Mouse (Mus musculus) lung, embryonic 14.5 days (tissue): ENCODE measurements around the gene Gpr39. TPM values are rescaled to one million over a fixed set of nuclear protein-coding genes. Genes with fewer than 3 reads are reported as not detected.

Experiments
- ATAC-seq: fragments of 200-750 bp; cut with Nextera tagmentation; 2 replicates; pipeline ENCODE4 v1.8.0; 2017; ENCODE audit warnings: mild to moderate bottlenecking, moderate TSS enrichment, moderate library complexity; ENCODE audit not compliant: insufficient read depth
- DNase-seq: peaks from one replicate; pipeline ENCODE4 v3.0.0-alpha.2; 2015
- H3K27ac ChIP-seq: fragments of 300-500 bp; sonication (generic); 2 replicates; pipeline ENCODE4 v1.5.1; 2014; ENCODE audit warnings: low read depth, mild to moderate bottlenecking, moderate library complexity
- H3K27me3 ChIP-seq: fragments of 300-500 bp; sonication (generic); 2 replicates; pipeline ENCODE4 v1.6.1; 2014; ENCODE audit warnings: low read length, control low read depth; ENCODE audit not compliant: insufficient read depth
- H3K36me3 ChIP-seq: fragments of 300-500 bp; sonication (generic); 2 replicates; pipeline ENCODE4 v1.6.1; 2014; ENCODE audit warnings: control low read depth; ENCODE audit not compliant: insufficient read depth
- H3K4me1 ChIP-seq: fragments of 300-500 bp; sonication (generic); 2 replicates; pipeline ENCODE4 v1.6.1; 2014; ENCODE audit warnings: antibody characterized with exemption, control low read depth; ENCODE audit not compliant: insufficient read depth
- H3K4me2 ChIP-seq: fragments of 300-500 bp; sonication (generic); 2 replicates; pipeline ENCODE4 v1.6.1; 2014; ENCODE audit warnings: mild to moderate bottlenecking
- H3K4me3 ChIP-seq: fragments of 300-500 bp; sonication (generic); 2 replicates; pipeline ENCODE4 v1.5.1; 2014; ENCODE audit warnings: low read depth, low read length
- H3K9ac ChIP-seq: fragments of 300-500 bp; sonication (generic); 2 replicates; pipeline ENCODE4 v1.6.1; 2014
- H3K9me3 ChIP-seq: fragments of 300-500 bp; sonication (generic); 2 replicates; pipeline ENCODE4 v1.6.1; 2016; ENCODE audit warnings: low read depth, low read length, control low read depth
- CTCF ChIP-seq: IDR thresholded peaks from 2 replicates; pipeline ENCODE4 v1.5.1; 2016; ENCODE audit warnings: antibody characterized with exemption, low read depth
- WGBS: fragments of 180-500 bp; shearing (Covaris S2); extraction: QIAGEN DNeasy Blood & Tissue Kit; methylation state at CpG from one replicate; pipeline ENCODE4 v1.1.7; 2014; 5-methylcytosine and 5-hydroxymethylcytosine counted together
- polyA plus RNA-seq: library from polyadenylated mRNA; unstranded; fragments of >200 nt; fragmentation: Nextera tagmentation; extraction: Ambion mirVana; gene quantifications from 2 replicates; pipeline ENCODE4 v1.2.1, GENCODE M21; 2014

Gpr39 gene
- polyA plus RNA-seq, 1 experiment from 2014 or later, result 2.5 TPM

DNA sequence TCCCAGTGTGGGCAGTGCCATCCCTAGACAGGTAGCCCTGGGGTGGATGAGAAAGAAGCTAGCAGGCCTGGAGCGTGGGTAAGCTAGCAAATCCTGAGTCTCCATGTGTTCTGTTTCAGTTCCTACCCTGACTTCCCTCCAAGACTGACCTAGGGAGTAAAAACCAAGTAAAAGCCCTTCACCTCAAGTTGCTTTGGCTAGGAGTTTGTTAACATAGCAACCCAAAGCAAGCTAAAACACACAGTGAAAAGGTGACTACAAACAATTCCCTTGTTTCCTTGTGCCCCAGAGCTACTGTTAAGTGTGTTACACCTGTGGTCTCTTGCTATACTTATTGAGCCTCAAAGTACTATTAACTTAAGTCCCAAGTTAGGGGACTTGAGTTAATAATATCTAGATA, 1.6 kb upstream of the Gpr39 start:
- H3K27me3 ChIP-seq, result no peaks in the 10 kb centered on the region
- DNase-seq, result no peak
- H3K36me3 ChIP-seq, result no peaks in the 10 kb centered on the region
- no peaks in the 10 kb centered on the region for H3K4me1 ChIP-seq
- H3K27ac ChIP-seq, result peak overlapping the region; percentile 51
- WGBS, result 60% methylated on average over 1 of the region's 1 CpGs
- no peak for TF ChIP-seq CTCF
- no peak overlapping the region for H3K4me3 ChIP-seq
- no peak for ATAC-seq
- no peak overlapping the region for H3K4me2 ChIP-seq
- no peak overlapping the region for H3K9ac ChIP-seq
- no peaks in the 10 kb centered on the region for H3K9me3 ChIP-seq

DNA sequence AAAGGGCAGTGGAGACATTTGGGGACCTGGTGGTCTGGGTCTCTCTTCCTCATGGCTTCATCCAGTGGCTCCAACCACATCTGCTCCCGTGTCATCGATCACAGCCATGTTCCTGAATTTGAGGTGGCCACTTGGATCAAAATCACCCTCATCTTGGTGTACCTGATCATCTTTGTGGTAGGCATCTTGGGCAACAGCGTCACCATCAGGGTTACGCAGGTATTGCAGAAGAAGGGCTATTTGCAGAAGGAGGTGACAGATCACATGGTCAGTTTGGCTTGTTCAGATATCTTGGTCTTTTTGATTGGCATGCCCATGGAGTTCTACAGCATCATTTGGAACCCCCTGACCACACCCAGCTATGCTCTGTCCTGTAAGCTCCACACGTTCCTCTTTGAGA, 491 bp downstream of the Gpr39 start:
- ATAC-seq, result no peak

DNA sequence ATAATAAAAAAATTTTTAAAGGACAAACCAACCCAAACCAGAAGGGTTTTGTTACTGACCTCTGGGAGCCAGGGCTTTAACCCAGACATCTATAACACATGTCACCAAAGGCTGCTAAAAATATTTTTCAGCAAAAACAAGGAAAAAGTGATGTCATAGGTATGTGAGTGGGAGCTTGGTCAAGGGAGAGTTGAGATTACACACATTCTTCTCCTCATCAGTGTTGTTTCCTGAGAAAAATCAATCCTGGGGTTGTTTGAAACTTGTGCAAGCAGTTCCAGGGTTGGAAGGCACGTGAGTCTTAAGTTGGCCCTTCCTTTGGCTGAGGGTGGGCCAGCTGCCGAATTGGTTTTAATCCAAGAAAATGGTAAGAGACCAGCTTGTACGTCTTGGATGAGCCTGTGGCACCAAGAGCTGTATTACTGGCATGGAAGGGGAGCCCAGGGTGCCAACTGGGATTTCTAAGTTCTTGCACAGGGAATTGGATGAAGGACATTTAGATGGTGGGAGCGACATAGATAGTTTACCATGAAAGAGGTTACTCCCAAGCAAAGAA, 2.8 kb downstream of the Gpr39 start:
- 61% methylated on average over 4 of the region's 4 CpGs for WGBS
- TF ChIP-seq CTCF, result no peak

More for the DNA sequence above, 491 bp downstream of the Gpr39 start:
- DNase-seq, result no peak
- no peaks in the 10 kb centered on the region for H3K27me3 ChIP-seq
- TF ChIP-seq CTCF, result peak; percentile 53
- no peaks in the 10 kb centered on the region for H3K9me3 ChIP-seq
- H3K4me1 ChIP-seq, result no peaks in the 10 kb centered on the region
- peak overlapping the region; percentile 36 for H3K9ac ChIP-seq
- H3K27ac ChIP-seq, result peak overlapping the region; percentile 81
- 80% methylated on average over 5 of the region's 5 CpGs for WGBS
- H3K4me2 ChIP-seq, result peak overlapping the region; percentile 52
- peak overlapping the region; percentile 29 for H3K4me3 ChIP-seq
- H3K36me3 ChIP-seq, result no peaks in the 10 kb centered on the region

DNA sequence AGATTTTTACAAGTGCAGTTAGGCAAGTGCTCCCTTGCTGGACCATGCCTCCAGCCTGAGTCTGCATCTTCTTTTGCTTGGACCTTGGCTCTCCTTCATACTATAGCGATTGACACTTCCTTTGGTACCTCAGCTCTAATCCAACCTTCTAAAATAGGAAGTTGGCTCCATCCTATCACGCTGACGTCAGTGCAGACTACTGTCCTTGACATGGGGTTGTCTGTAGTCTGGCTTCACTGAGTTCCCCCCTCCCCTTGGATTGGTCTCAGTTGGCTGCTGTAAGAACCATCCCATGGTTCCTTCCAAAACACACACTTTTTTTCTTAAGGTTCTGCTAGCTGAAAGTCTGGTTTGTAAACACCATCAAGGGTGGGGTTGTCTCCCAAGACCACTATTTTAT, 7.6 kb downstream of the Gpr39 start:
- no peaks in the 10 kb centered on the region for H3K27me3 ChIP-seq
- H3K9me3 ChIP-seq, result no peaks in the 10 kb centered on the region
- H3K36me3 ChIP-seq, result no peaks in the 10 kb centered on the region
- H3K9ac ChIP-seq, result no peak overlapping the region
- no peaks in the 10 kb centered on the region for H3K4me1 ChIP-seq
- H3K4me3 ChIP-seq, result no peak overlapping the region
- no peak for DNase-seq
- no peak overlapping the region for H3K4me2 ChIP-seq
- no peak for ATAC-seq
- TF ChIP-seq CTCF, result no peak
- 80% methylated on average over 3 of the region's 3 CpGs for WGBS
- H3K27ac ChIP-seq, result no peak overlapping the region

More for the DNA sequence above, 2.8 kb downstream of the Gpr39 start:
- Histone ChIP-seq H3K9ac (no peak overlapping the region), H3K27ac (no peak overlapping the region), H3K27me3 (no peaks in the 10 kb centered on the region), H3K9me3 (no peaks in the 10 kb centered on the region), H3K4me3 (no peak overlapping the region), H3K4me2 (0 out of 2 replicates have a peak overlapping the region, but pooled peaks have one; percentile 30), H3K4me1 (no peaks in the 10 kb centered on the region), H3K36me3 (no peaks in the 10 kb centered on the region)
- no peak for DNase-seq
- ATAC-seq, result no peak

DNA sequence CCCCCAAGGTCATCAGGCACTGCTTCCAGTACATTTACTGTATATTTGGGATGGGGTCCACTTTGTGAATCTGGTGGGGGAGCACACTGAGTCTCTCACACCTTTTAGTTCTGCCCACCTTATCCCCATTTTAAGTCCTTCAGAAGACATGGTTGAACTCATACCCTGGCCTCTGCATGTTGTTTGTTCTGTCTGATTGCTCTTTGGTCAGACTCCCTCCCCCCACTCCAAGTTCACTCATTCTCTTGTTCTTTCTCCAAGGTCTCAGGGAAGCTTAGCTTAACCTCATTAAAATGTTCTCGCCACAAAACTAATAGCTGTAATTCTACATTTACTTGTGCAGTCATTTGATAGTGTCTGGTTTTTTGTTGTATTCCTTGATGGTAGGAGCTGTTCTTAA, 8.5 kb downstream of the Gpr39 start:
- Histone ChIP-seq H3K9ac (no peak overlapping the region), H3K9me3 (no peaks in the 10 kb centered on the region), H3K36me3 (no peaks in the 10 kb centered on the region), H3K27me3 (no peaks in the 10 kb centered on the region), H3K4me2 (no peak overlapping the region), H3K4me1 (no peaks in the 10 kb centered on the region), H3K4me3 (no peak overlapping the region), H3K27ac (no peak overlapping the region)
- no peak for TF ChIP-seq CTCF
- ATAC-seq (no peak), DNase-seq (no peak)
- 89% methylated on average over 1 of the region's 1 CpGs for WGBS

DNA sequence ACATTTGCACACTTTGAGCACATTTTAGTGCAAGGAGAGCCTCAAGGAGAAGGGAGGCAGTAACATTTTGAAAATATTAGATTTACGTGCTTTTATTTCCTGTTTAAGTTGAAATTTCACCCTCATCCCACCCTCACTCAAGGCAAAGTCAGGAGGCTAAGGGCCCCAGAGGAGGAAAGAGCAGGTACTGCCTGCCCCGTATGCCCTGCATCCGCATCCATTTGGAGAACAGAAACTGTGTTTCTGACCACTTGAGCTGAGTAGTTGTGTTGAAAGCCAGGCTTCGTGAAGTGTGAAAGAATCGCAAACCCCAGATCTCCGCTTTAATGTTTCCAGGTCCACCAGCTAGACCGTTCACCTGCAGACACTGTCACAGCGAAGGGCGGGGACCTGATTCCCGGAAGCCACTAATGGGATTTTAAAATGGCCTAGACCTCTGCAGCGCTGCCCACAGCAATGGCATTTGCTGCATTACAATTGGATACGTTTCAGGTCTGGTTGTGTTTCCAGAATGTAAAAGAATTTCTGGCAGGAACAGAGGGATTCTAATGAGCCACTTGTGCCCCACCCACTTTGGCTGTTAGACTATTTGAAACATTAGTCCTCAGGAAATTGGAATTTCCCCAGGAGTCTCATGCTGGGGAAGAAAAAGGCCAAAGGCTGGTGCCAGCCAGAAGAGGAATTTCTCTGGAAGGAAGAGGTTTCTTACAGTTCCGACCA, 11.1 kb downstream of the Gpr39 start:
- DNase-seq (peak; percentile 36), ATAC-seq (no peak)
- TF ChIP-seq CTCF, result no peak
- Histone ChIP-seq H3K9me3 (no peaks in the 10 kb centered on the region), H3K27me3 (no peaks in the 10 kb centered on the region), H3K36me3 (no peaks in the 10 kb centered on the region), H3K4me1 (no peaks in the 10 kb centered on the region), H3K4me2 (no peak overlapping the region), H3K4me3 (no peak overlapping the region), H3K27ac (no peak overlapping the region), H3K9ac (no peak overlapping the region)
- 68% methylated on average over 13 of the region's 13 CpGs for whole genome bisulfite sequencing

DNA sequence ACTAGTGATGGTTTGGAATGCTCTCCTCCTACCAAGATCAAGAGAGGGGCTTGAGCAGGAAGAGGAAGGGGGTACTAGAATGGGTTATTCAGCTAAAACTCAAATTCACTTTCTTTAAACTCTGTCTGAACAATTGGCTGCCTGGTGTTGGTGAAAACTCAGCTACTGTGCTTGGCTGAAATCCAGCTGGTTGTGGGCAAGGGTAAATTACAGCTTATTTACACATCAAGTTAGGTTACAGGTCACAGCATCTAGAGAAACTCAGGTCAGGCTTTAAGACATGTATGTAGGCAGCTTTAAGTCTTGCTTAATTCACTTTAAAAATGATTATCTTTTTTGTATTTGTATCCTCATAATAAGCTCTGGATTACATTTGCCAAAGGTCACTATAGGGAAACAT, 16.7 kb downstream of the Gpr39 start:
- Histone ChIP-seq H3K9me3 (no peaks in the 10 kb centered on the region), H3K27me3 (no peaks in the 10 kb centered on the region), H3K4me3 (no peak overlapping the region), H3K27ac (no peak overlapping the region), H3K36me3 (no peaks in the 10 kb centered on the region), H3K9ac (no peak overlapping the region), H3K4me2 (no peak overlapping the region), H3K4me1 (no peaks in the 10 kb centered on the region)
- DNase-seq (no peak), ATAC-seq (no peak)
- TF ChIP-seq CTCF, result no peak
